Mouse (Mus musculus): Measurements from ENCODE around the gene Npas2.

GRCm38 (mm10) chr1:39300243-39300642 lies 106.7 kb downstream of the Npas2 start:
- TF ChIP-seq EP300 (IDR thresholded peaks at IDR 0.05; ENCODE audit: low read depth) (no peak), CTCF (IDR thresholded peaks at IDR 0.05; ENCODE audit: low read depth) (no peak)

Measured in heart, postnatal 0 days (tissue).